Mouse (Mus musculus) Patski (cell line): ENCODE measurements around the gene Vsig2. TPM values are rescaled to one million over a fixed set of nuclear protein-coding genes. Genes with fewer than 3 reads are reported as not detected.

Source experiments
- ATAC-seq: fragments of 100-300 bp; one replicate; pipeline ENCODE4 v1.8.0; 2021
- CTCF ChIA-PET: fragments of 350-600 bp; sonication (Branson Sonifier 250); formaldehyde crosslinking; loops from one replicate; lab custom pipeline; 2022; ENCODE audit warnings: inconsistent platforms; lab: Charles Lee
- POLR2A ChIA-PET: fragments of 350-600 bp; sonication (Branson Sonifier 250); formaldehyde crosslinking; loops from one replicate; lab custom pipeline; 2022; ENCODE audit warnings: antibody characterized with exemption, inconsistent platforms; lab: Charles Lee
- DNase-seq: peaks from one replicate; pipeline ENCODE4 v3.0.0-alpha.2; 2011; ENCODE audit warnings: low read depth, low spot score
- H3K27me3 ChIP-seq: fragments of 371-371 bp; one replicate; pipeline ENCODE4 v1.5.1; 2021
- CTCF ChIP-seq: fragments of 100-300 bp; IDR thresholded peaks from one replicate; pipeline ENCODE4 v1.5.1; 2021
- in situ Hi-C: fragments of 300-500 bp; cut with MboI; formaldehyde crosslinking; loops from 3 replicates; pipeline ENCODE4 v1.11.1; 2018; ENCODE audit warnings: low pct_unique_long_range_greater_than_20kb, mixed read lengths
- polyA plus RNA-seq: library from polyadenylated mRNA; unstranded; gene quantifications from one replicate; pipeline ENCODE4 v1.2.3, GENCODE M21; 2021

The Vsig2 gene
- polyA plus RNA-seq, 1 experiment from 2014 or later, result 1.8 TPM

GRCm38 (mm10) chr9:37554838-37555748 lies 16.0 kb downstream of the Vsig2 start, which contains the start of gene Siae:
Gene Siae, plus strand, starts transcription at chr9:37555698.
- ChIA-PET POLR2A (no interaction called here), CTCF (interaction anchor here (0.8 to 1.3 kb wide), 3 partner anchors 14 to 123 kb away, joined by 3 read pairs; no protein-coding TSS in a partner anchor)
- peaks cover 40% of the 10 kb centered on the region for H3K27me3 ChIP-seq
- TF ChIP-seq CTCF, result no peak
- DNase-seq (no peak), ATAC-seq (no peak)
- in situ Hi-C loops, result no loop called here

GRCm38 (mm10) chr9:37556366-37556765 lies 17.3 kb downstream of the Vsig2 start:
- in situ Hi-C loops, result no loop called here
- ATAC-seq (no peak), DNase-seq (no peak)
- no peak for TF ChIP-seq CTCF
- ChIA-PET CTCF (interaction anchor here (0.8 to 1.2 kb wide), 3 partner anchors 9 to 21 kb away, joined by 3 read pairs; no protein-coding TSS in a partner anchor), POLR2A (interaction anchor here (0.5 kb wide), 1 partner anchor 73 kb away, joined by 3 read pairs; no protein-coding TSS in a partner anchor)
- peaks cover 45% of the 10 kb centered on the region for H3K27me3 ChIP-seq

- no peak for DNase-seq
- ChIA-PET CTCF (interaction anchor here (0.6 to 2.5 kb wide), 4 partner anchors 10 to 183 kb away, joined by 3 to 7 read pairs (median 3); no protein-coding TSS in a partner anchor), POLR2A (no interaction called here)
- in situ Hi-C loops, result no loop called here
- H3K27me3 ChIP-seq, result peaks cover 51% of the 10 kb centered on the region
- TF ChIP-seq CTCF, result no peak
- no peak for ATAC-seq
Measured at GRCm38 (mm10) chr9:37560617-37561016, 21.6 kb downstream of the Vsig2 start.

- in situ Hi-C loops, result no loop called here
- DNase-seq, result no peak
- POLR2A ChIA-PET, result no interaction called here
- peaks cover 45% of the 10 kb centered on the region for H3K27me3 ChIP-seq
- CTCF ChIA-PET, result interaction anchor here (1.1 to 1.3 kb wide), 2 partner anchors 17 to 101 kb away, joined by 3 to 5 read pairs; no protein-coding TSS in a partner anchor
- no peak for TF ChIP-seq CTCF
- ATAC-seq, result no peak
Measured at GRCm38 (mm10) chr9:37563805-37564204, 24.8 kb downstream of the Vsig2 start.

- TF ChIP-seq CTCF, result no peak
- DNase-seq, result no peak
- peaks cover 52% of the 10 kb centered on the region for H3K27me3 ChIP-seq
- in situ Hi-C loops, result no loop called here
- CTCF ChIA-PET, result interaction anchor here (1.1 to 1.3 kb wide), 3 partner anchors 22 to 135 kb away, joined by 3 to 5 read pairs (median 3); no protein-coding TSS in a partner anchor
- POLR2A ChIA-PET, result no interaction called here
- no peak for ATAC-seq
Measured at GRCm38 (mm10) chr9:37567019-37567418, 28.0 kb downstream of the Vsig2 start.

- peaks cover 56% of the 10 kb centered on the region for H3K27me3 ChIP-seq
- in situ Hi-C loops, result no loop called here
- ATAC-seq (no peak), DNase-seq (no peak)
- no peak for TF ChIP-seq CTCF
- ChIA-PET CTCF (interaction anchor here (1.1 to 1.3 kb wide), 3 partner anchors 22 to 136 kb away, joined by 3 to 5 read pairs (median 3); no protein-coding TSS in a partner anchor), POLR2A (no interaction called here)
Measured at GRCm38 (mm10) chr9:37567454-37567853, 28.4 kb downstream of the Vsig2 start.

GRCm38 (mm10) chr9:37567892-37568604 lies 29.0 kb downstream of the Vsig2 start:
- in situ Hi-C loops, result no loop called here
- no peak for ATAC-seq

GRCm38 (mm10) chr9:37568605-37569214 lies 29.7 kb downstream of the Vsig2 start:
- ATAC-seq (no peak), DNase-seq (no peak)
- ChIA-PET POLR2A (no interaction called here), CTCF (interaction anchor here (1.1 kb wide), 1 partner anchor 13 kb away, joined by 3 read pairs; the partner anchor contains the start of gene Siae)
- in situ Hi-C loops, result no loop called here
- no peak for TF ChIP-seq CTCF
- peaks cover 57% of the 10 kb centered on the region for H3K27me3 ChIP-seq

More at GRCm38 (mm10) chr9:37567892-37568604, 29.0 kb downstream of the Vsig2 start:
- ChIA-PET CTCF (interaction anchor here (1.1 to 1.3 kb wide), 3 partner anchors 23 to 136 kb away, joined by 3 to 5 read pairs (median 3); no protein-coding TSS in a partner anchor), POLR2A (no interaction called here)
- DNase-seq, result no peak
- peaks cover 59% of the 10 kb centered on the region for H3K27me3 ChIP-seq
- TF ChIP-seq CTCF, result no peak

GRCm38 (mm10) chr9:37569231-37569835 lies 30.3 kb downstream of the Vsig2 start:
- TF ChIP-seq CTCF, result no peak
- ChIA-PET CTCF (interaction anchor here (1.1 kb wide), 2 partner anchors 13 to 28 kb away, joined by 3 read pairs; partner anchors contain the start of gene Siae), POLR2A (interaction anchor here (0.9 kb wide), 1 partner anchor 18 kb away, joined by 4 read pairs; no protein-coding TSS in a partner anchor)
- in situ Hi-C loops, result no loop called here
- DNase-seq (no peak), ATAC-seq (no peak)
- peaks cover 57% of the 10 kb centered on the region for H3K27me3 ChIP-seq
